8 mouse cellular contexts compared by ENCODE assay signal in genomic region chr19:28299211-28299775, GRCm38 (mm10).
DNase-seq lines count a peak whose midpoint lies in the region; ATAC-seq and TF ChIP-seq lines count a peak whose summit lies in the region.

No protein-coding gene starts in this region.

- H3K36me3 ChIP-seq in kidney, adult 2 months (ENCODE audit: control insufficient read depth, insufficient read depth, low read length), result no peaks in the 10 kb centered on the region; the same call in 1 of the 2 replicates
- H3K36me3 ChIP-seq in kidney, embryonic 16.5 days (ENCODE audit: insufficient read depth, low read length), result no peaks in the 10 kb centered on the region

- no peak overlapping the region for H3K27ac ChIP-seq in cerebellum, adult 2 months (ENCODE audit: insufficient read depth, low read length)
- peak overlapping the region; percentile 72 for H3K27ac ChIP-seq in kidney, adult 2 months (ENCODE audit: insufficient read depth, low read depth, low read length)
- no peak overlapping the region for H3K27ac ChIP-seq in kidney, embryonic 16.5 days (ENCODE audit: low read length)

- H3K4me3 ChIP-seq in cerebellum, adult 2 months (replicated peaks; ENCODE audit: insufficient read depth, low read depth, low read length), result no peak overlapping the region
- H3K4me3 ChIP-seq in kidney, adult 2 months (ENCODE audit: insufficient read depth, low read depth, low read length), result no peak overlapping the region
- no peak overlapping the region for H3K4me3 ChIP-seq in kidney, embryonic 16.5 days (ENCODE audit: low read length)

- peak; percentile 20 to 33 for DNase-seq in cerebellum, adult 2 months
- no peak for DNase-seq in cerebellum, adult 9-10 months
- peak; percentile 80 for DNase-seq in kidney, adult 2 months
- peak; percentile 24 for DNase-seq in brain, adult 2 months (ENCODE audit: low read depth, low spot score)
- peak; percentile 61 for DNase-seq in kidney, postnatal 14 days
- no peak for DNase-seq in layer of hippocampus, adult 9-11 months

- no peak overlapping the region for H3K4me2 ChIP-seq in kidney, embryonic 16.5 days (replicated peaks; ENCODE audit: low read depth, low read length)

- 35% methylated on average over 11 of the region's 11 CpGs for WGBS in cerebellum, adult 2 months
- 47% methylated on average over 11 of the region's 11 CpGs for WGBS in kidney, adult 2 months
- 59% methylated on average over 11 of the region's 11 CpGs for WGBS in kidney, embryonic 16.5 days

- H3K9me3 ChIP-seq in kidney, embryonic 16.5 days (ENCODE audit: low read length), result no peaks in the 10 kb centered on the region

- TF ChIP-seq POLR2A in cerebellum, adult 2 months (IDR thresholded peaks at IDR 0.05; ENCODE audit: borderline replicate concordance, insufficient read depth, low read length), result no peak
- TF ChIP-seq POLR2A in kidney, adult 2 months (IDR thresholded peaks at IDR 0.05; ENCODE audit: low read depth, low read length), result no peak

- 0 out of 2 replicates have a peak, but pooled peaks cover 4% of the 10 kb centered on the region for H3K4me1 ChIP-seq in cerebellum, adult 2 months (ENCODE audit: control insufficient read depth, insufficient read depth, low read length)
- H3K4me1 ChIP-seq in kidney, adult 2 months (ENCODE audit: control insufficient read depth, insufficient read depth, low read length), result peaks cover 6% of the 10 kb centered on the region
- H3K4me1 ChIP-seq in kidney, embryonic 16.5 days (ENCODE audit: insufficient read depth, low read length), result no peaks in the 10 kb centered on the region

- TF ChIP-seq CTCF in cerebellum, adult 2 months (IDR thresholded peaks at IDR 0.05; ENCODE audit: borderline replicate concordance, insufficient read depth, low read depth, low read length), result no peak
- TF ChIP-seq CTCF in kidney, adult 2 months (conservative IDR thresholded peaks at IDR 0.05; ENCODE audit: insufficient read depth, insufficient read length, low read depth, low read length), result no peak

- H3K9ac ChIP-seq in kidney, embryonic 16.5 days (replicated peaks; ENCODE audit: low read length), result no peak overlapping the region

- ATAC-seq in kidney, embryonic 16.5 days (ENCODE audit: low FRiP score, low TSS enrichment), result no peak
- no peak for ATAC-seq in megakaryocyte progenitor cell, adult 5-6 weeks (replicated peaks; ENCODE audit: poor library complexity)

- H3K27me3 ChIP-seq in cerebellum, adult 2 months (ENCODE audit: control insufficient read depth, insufficient read depth, low read length), result no peaks in the 10 kb centered on the region
- no peaks in the 10 kb centered on the region for H3K27me3 ChIP-seq in kidney, adult 2 months (replicated peaks; ENCODE audit: control insufficient read depth, insufficient read depth, low read length)
- no peaks in the 10 kb centered on the region for H3K27me3 ChIP-seq in kidney, embryonic 16.5 days (ENCODE audit: insufficient read depth, low read length)

Comparison
In these comparisons a context has a peak if more than half of its experiments do, and no peak if none do; other contexts are left out.
1. DNase-seq: peak in cerebellum, adult 2 months (2 of 2), kidney, adult 2 months (single experiment), brain, adult 2 months (single experiment) and kidney, postnatal 14 days (single experiment); none in cerebellum, adult 9-10 months (single experiment) and layer of hippocampus, adult 9-11 months (single experiment).